Mouse (Mus musculus) gastrocnemius, postnatal 14 days (tissue): ENCODE measurements at regions not wholly inside any gene's neighbourhood (a gene's known extent, or its start where the extent isn't known, plus 50 kb on each side); places are given as distances from the start of the nearest gene placed in this dataset.

Experiments
- DNase-seq: peaks from one replicate; pipeline ENCODE4 v3.0.0; 2021; ENCODE audit warnings: mixed read lengths
- intact Hi-C: fragments of 180-260 bp; cut with DNase I; formaldehyde crosslinking; loops from one replicate; pipeline ENCODE4 v1.15.1; 2025; ENCODE audit warnings: low total_unique reads

DNA sequence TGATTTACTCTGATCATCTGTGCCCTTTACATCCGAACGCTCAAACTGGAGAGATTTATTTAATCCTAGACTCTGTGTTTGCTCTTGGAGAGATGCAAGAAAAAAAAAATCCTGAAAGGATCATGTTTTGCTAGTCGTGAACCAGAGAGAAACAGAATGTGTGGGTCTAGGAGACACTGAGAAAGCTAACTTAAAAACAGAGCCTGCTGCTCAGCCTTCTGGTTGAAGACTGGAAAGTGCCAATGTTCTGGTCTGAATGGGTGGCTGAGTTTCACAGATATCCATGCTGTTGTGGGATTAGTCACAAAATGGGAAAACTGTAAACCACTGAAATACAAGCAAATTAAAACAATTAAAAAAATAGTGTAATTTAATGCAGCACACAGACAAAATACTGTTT, 259.7 kb downstream of the Ube2cbp start:
- intact Hi-C loops, result no loop called here

DNA sequence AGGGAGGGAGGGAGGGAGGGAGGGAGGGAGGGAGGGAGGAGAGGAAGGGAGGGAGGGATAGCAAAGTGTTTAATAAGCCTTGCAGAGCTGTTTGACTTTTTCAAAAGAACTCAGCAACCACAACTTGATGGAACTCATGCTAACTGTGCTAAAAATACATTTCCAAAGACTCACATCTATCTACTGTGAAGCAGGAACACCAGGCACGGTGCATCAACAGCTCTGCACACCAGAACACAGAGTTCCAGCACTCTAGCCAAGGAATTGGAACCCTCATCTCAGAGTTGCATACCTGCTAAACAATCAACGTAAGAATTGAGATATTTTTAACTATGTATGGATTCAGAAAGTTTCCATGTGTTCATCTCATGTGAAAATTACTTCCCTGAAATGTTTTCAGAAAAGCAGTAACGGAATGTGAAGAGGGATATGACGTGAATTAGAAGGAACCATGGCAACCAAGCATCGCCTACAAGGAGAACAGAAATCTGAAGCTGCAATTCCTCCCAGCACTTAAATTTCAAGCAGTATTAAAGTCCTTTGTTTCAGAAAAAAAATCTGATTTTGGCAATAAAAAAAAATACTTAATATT, 256.3 kb downstream of the Ube2cbp start:
- intact Hi-C loops, result no loop called here
- no peak for DNase-seq

More for the DNA sequence above, 259.7 kb downstream of the Ube2cbp start:
- no peak for DNase-seq

DNA sequence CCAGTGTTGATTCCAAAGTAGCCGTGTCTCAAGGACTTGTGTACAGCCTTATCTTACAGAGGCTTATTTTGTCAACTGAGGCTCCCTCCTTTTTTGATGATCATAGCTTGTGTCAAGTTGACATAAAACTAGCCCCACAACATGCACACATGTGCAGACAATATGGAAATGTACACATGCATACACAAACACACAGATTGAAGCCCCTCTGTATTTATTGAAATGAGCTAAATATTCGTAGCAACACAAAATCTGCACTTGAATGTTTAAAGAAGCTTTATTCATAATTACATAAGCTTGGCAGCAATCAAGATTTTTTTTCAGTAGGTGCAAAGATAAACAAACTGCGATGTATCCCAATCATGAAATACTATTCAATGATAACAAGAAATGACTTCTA, 253.5 kb downstream of the Ube2cbp start:
- DNase-seq, result no peak
- intact Hi-C loops, result no loop called here

DNA sequence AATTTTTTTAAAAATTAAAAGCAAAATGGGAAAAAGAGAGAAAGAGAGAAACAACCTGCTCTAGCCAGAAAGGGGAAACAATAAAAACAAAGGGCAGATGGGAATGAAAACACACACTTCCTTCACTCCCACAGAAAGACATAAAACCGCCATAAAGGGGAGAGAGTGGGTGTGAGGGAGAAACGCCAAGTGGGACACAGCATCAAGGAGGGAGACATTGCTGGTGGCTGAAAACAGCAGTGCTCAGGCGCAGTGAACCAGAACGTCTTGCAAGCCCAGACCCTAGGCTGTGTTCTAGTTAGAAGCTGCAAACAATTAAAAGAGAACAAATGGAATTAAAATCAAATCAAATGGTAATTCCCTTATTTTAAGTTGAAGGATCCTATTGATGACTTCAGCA, 245.1 kb downstream of the Ube2cbp start:
- no peak for DNase-seq
- intact Hi-C loops, result no loop called here

DNA sequence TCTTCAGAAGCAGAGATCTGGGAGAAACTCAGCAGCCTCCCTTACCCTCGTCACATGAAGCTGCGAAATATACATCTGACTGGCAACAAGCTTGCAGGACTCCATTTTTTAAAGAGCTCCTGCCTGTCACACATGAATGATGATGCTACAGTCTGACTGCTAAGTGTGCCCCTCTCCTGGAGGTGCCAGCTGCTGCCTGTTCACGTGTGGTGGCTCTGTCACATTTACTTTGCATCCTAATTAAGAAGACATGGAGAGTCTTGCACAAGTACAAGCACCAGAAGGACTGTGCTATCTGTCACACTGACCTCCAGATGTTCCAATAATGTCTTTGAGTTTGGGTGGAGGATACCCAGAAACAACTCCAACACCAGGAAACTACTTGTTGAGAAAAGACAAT, 240.2 kb downstream of the Ube2cbp start:
- DNase-seq, result no peak
- intact Hi-C loops, result no loop called here

DNA sequence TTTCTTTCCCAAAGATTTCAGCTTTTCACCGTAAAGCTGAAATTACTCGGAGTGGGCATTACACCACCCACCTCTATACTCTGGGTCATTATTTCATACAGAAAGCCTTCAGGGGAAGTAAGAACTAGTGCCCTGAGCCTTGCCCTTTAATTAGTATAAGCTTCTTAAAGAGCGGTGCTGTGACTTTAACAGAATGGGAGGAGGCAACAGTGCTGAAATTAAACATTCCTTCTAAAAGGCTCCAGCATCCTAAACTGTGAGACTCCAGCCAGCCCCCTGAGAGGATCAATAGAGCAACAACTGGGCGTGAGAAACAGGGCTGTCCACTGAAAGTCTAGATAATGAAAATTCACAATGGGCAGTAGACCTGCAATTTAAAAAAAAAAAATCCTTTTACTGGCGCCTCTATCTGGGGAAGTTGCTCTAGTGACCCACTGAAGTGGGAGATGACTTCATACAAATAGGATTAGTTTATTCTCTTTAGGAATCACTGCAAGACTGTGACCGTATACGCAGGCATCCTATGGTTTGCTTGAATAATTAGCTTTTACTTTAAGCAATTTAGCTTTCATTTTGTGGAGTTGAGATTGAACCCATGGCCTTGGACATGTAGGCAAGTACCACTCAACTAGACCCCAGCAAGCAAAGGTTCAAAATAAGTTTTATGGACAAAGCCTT, 233.9 kb downstream of the Ube2cbp start:
- no peak for DNase-seq
- intact Hi-C loops, result no loop called here

DNA sequence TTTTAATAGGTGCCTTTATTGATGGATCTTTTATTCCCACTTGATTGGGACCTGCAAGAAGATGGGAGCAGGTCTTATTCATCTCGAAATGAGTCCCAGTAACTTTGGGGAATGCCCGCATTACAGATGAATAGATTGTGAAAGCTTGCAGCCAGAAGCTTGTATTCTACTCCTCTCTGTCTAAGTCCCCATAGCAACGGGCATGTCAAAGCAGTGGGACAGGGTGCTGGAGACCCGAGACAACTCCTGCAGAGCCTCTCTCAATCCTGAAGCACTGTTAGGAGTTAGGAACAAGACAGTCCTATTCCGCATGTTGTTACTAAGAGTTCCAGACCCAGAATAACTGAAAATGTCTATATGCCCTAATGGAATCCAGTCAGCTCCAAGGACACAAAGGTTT, 233.1 kb downstream of the Ube2cbp start:
- intact Hi-C loops, result no loop called here
- no peak for DNase-seq

DNA sequence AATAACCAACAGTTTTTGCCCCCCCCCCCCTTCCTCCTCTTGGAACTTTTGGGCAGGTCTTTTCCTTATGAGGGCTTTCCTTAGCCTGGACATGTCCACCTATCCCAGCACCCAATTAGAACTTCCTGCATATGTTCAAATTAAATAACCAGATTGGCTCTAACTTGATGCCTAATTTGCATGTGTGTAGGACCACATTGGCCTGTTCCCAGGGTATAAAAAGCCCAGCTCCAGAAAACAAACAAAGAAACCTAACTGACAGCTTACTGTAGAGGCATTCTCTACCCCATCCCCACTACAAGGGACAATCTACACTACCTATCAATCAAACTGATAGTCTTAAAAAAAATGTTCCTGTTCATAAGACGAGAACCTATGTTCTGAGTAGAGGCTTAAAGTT, 232.6 kb downstream of the Ube2cbp start:
- DNase-seq, result no peak
- intact Hi-C loops, result no loop called here

DNA sequence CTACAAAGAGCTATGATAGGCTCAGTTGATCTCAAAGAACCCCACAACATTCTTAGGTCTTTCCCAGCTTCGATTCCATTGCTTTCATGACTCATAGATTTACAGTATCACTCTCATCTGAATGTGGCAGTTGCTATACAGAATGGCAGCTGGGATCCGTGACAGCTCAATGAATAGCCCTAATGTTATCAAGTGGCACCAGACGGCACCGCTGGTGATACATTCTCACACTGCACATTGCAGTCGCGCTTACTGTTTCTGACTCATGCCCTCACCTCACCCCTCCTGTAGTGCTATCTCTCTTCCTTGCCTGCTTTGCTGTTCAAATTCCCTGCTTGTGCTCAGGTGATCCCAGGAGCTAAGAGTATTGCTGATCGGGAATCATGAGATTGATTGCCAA, 231.0 kb downstream of the Ube2cbp start:
- no peak for DNase-seq
- intact Hi-C loops, result no loop called here

DNA sequence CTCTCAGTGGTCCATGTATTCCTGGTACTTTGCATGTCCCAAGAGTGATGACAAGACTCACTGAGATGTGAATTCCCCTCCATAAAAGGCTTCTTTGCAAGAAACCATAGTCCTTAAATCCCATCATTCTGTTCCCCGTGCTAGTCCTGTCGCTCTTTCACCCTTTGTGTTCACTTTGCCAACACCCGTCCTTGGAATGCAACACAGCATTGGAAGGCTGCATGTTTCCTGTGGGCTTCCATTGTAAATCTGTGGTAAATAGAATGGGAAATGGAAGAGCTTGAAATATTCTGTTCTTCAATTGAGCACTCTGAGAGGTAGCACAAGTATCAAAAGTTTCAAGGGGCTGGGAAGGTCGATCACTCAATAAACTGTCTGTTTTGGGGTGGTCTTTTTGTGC, 226.1 kb downstream of the Ube2cbp start:
- intact Hi-C loops, result no loop called here
- DNase-seq, result no peak

DNA sequence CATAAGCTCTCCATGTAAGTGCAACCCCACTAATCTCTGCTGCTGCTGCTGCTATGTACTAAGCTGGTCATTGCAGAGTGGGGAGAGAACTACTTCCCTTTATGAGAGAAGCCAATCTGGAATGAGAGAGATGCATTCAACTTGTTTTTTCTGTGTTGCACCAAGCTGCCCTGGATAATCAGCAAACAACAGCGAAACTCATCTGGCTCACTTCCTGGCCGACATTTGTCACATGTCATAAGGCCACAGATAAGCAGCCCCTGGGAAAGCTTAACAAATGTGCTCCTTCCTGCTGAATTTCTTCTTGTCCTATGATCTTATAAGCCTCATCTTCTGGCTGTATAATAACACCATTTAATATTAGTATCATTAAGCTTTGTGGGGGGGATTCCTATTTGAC, 224.5 kb downstream of the Ube2cbp start:
- intact Hi-C loops, result no loop called here
- DNase-seq, result no peak

DNA sequence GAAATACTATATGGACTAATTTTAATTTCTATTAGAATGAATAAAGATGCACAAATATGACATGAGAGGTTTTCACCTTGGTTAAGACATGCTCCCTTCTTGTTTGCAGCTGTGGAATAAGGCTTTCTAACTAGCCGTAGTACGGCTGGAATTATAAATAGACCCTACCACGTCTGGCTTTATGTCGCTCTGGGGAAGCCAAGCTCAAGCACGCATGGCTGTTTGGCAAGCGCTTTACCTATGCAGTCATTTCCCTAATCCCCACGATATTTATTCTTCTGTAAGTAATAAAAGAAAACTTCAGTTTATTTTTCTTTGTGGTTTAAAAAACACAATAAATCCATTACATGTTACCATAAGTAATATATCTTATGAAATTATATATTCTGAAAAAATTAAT, 223.9 kb downstream of the Ube2cbp start:
- intact Hi-C loops, result no loop called here
- DNase-seq, result no peak

DNA sequence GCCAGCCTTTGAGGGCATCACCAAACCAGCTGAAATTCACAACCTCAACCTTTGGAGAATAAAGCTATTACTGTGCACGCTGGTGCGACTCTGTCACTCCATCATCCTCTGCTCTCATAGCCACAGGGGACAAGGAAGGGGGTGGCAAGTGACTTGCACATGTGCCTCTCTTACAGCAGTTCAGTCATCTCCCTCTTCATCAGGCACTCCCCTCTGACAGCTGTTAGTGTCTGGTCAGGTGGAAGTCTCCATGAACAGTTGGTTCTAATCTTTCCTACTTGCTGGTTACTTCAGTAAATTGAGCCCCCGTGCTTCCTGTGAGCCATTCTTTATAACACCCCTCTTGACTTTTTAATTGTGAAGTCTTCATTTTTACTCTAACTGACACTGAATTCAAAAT, 214.6 kb downstream of the Ube2cbp start:
- no peak for DNase-seq
- intact Hi-C loops, result no loop called here

DNA sequence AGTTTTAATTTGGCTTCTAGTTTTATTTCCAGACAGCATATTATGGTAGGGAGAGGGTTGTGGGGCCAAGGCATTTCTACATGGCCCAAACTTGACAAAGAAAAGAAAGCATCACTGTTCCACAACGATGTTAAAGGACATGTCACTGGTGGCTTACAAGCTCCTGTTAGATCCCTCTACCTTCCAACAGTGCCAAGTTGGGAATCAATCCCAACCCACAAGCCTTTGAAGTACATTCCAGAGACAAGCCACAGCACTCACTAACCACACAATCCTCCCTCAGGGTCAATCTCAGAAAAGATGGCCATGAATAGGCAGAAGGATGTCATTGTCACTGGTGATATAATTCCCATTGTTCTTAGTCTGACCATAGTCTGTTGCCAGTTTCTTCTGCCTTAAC, 213.4 kb downstream of the Ube2cbp start:
- DNase-seq, result no peak
- intact Hi-C loops, result no loop called here
